Mouse (Mus musculus) kidney, adult 2 months (tissue): ENCODE data around the gene Abcc4.

ENCODE experiments used
- CTCF ChIP-seq: fragments of 200-500 bp; conservative IDR thresholded peaks from 2 replicates; pipeline ENCODE4 v1.5.1; 2011; ENCODE audit warnings: low read depth, mild to moderate bottlenecking, control low read depth, low read length, moderate library complexity, mixed read lengths; ENCODE audit not compliant: insufficient read depth, insufficient read length
- POLR2A ChIP-seq: fragments of 200-500 bp; IDR thresholded peaks from one replicate; pipeline ENCODE4 v1.6.1; 2011; ENCODE audit warnings: low read depth, low read length, control low read depth

DNA sequence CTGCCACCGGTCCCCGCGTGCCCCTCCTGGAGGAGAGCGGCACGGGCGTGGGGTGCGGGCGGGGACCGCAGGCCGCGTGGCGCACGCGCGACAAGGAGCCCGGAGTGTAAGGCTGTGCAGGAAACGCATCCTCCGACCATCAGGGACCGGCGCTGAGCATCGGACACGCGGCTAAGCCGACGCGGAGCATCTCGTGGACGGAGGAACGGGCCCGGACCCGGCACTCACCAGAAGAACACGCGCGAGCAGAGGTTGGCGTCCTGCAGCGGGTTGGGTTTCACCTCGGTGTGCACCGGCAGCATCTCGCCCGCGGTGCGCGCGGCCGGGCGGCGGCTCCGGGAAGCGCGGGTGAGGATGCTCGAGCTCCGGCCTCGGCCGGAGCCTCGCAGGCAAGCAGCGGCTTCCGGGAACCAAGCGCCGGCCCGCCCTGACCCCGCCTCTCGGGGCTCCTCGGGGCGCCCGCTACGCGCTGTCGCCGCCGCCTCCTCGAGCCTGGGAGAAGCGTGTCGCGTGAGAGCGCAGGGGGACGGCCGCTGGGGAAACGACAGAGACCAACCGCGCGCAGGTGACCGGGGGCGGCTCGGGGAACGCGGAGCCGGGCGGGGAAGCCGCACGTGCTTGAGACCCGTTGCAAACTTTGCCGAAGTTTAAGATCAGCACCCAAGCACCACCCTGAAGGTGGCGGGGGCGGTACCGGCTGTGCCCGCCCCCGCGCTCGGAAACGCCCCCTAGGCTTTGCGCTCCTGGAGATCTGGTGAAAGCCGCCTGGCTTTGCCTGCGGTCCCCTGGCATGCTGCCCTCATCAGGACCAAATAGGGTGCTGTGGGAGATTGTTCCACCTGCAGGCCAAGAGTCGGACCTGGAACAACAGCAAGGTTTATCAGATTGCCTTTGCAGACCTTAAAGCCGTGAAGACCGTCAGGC, at the start of gene Abcc4:
- TF ChIP-seq POLR2A (no peak), CTCF (0 out of 2 replicates have a peak, but pooled peaks have one; percentile 24)
